Mouse (Mus musculus) CD4-positive helper T cell, adult 2 months (primary cell): ENCODE measurements around the gene Ssr1.

Experiments used
- DNase-seq: peaks from one replicate; pipeline ENCODE4 v3.0.0-alpha.2; 2012; ENCODE audit warnings: low read depth, missing footprints, low spot score

Gene Ssr1

GRCm38 (mm10) chr13:37980346-37980745, 13.7 kb downstream of the Ssr1 start:
- DNase-seq = no peak

GRCm38 (mm10) chr13:37979506-37979905, 14.5 kb downstream of the Ssr1 start:
- DNase-seq = no peak

DNA sequence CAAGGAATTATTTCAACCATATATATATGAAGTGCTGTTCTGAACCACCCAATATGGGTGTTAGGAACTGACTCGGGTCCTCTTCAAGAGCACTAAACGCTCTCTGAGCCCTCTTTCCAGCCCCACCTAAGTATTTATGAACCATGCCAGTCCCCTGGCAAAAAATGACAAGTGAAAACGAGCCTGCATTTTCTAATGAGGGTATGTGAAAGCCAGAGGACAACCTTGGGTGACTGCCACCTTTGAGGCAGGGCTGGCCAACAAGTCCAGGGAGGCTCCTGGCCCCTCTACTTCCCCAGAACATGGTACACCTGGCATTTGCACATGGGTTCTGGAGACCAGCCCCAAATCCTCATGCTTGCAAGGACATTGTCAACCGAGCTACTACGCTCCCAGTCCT, 19.3 kb downstream of the Ssr1 start:
- no peak for DNase-seq

- no peak for DNase-seq
Observed at GRCm38 (mm10) chr13:37974036-37974435, 20.0 kb downstream of the Ssr1 start.

DNA sequence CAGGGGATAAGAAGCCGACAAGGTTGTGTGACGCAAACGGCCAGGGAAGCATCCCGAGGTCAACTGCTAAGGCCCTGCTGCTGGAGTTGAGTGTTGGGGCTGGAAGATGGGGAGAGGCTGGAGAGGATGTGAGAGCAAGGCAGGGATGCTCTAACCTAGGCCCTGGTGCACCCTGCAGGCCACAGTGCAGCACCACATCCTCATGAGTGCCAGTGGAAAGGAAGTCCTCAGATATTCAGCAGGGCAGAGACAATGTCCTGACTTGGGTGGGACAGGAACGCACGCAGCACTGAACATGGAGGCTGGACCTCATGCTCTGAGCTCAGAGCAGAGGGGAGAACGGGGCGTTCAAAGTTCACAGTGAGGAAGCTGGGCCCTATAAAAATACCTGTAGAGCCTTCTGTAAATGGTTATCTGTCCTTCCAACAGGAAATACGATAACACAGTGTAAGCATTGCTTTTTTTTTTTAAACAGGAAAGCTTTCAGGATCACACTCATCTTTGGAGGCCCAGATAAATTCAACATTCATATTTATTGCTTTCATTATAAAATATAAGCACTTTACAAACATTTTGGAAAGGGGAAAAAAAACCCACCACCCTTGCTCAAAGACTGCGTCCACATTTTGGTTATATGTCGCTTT, 23.0 kb downstream of the Ssr1 start:
- DNase-seq = no peak

DNA sequence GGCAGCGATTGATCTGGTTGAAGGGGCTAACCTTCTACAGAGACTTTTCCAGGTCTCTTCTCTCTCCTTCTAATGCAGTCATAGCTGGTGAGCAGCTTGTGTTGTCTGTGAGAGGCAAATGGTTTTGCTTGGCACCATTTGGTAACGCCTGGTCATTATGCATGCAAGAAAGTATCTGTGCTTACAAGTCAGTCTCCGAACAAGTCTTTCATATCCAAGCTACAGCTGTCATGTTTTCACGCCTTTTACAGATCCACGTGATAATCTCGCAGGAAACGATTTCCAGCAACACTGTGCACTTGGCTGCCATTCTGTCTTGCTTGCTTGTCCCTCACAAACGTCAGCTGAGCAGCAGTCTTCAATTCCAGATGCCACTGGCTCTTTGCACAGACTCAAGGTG, 24.0 kb downstream of the Ssr1 start:
- no peak for DNase-seq

- peak; percentile 69 for DNase-seq
Observed at GRCm38 (mm10) chr13:37969337-37969736, 24.7 kb downstream of the Ssr1 start.

DNA sequence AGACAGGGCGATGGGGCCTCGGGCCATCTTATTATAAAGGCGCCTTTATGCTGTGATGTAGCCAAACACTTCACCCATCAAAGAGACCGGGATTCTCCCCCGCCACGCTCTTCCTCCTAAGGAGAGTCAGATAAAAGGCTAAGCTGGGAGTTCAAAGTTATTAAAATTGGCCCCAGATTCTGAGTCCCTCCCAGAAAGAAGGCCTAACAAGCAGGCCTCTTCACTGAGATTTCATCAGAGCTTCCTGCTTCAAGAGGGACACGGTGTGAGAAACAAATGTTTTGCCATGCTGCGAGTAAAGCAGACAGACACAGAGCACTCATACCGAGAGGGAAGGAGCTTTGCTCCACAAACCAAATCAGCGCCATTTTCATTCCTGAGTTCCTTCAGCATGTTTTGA, 26.5 kb downstream of the Ssr1 start:
- no peak for DNase-seq

- DNase-seq = no peak
Observed at GRCm38 (mm10) chr13:37967052-37967437, 27.0 kb downstream of the Ssr1 start.

- DNase-seq = no peak
Observed at GRCm38 (mm10) chr13:37966256-37967051, 27.6 kb downstream of the Ssr1 start.

DNA sequence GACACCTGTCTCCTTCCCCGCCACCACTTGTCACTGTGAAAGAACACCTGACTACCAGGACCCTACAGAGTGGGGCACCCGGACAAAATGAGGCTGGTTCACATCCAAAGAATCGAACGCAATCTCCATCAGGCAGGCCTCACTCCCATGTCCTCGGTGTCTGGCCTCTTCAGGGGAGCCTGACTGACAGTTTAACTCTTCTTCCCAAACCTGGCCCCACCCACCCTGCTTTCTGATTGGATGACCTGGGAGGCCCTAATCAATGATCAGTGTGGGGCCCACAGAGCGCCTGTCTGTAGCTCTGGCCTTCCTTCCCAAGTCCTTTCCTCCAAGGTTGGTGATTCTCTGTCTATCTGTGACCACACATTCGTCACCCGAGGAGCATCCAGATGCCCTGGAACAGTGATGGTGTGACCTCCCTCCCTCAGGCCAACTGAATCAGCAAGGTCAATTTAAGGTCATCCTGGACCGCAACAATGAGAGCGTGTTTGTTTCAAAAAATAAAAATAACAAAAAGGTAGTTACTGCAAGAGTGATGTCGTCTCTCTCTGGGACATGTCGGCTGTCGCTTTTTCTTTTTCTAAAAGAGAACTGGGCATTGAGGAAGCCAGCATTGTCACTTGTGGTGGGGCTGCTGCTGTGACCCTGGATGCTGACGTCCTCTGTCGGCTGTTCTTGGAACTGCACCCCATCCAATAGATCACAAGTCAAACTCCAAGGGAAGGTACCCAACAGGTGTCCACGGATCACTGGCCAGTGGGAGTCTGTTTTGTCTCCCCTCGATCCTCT, 28.7 kb downstream of the Ssr1 start:
- no peak for DNase-seq

GRCm38 (mm10) chr13:37964128-37965087, 29.6 kb downstream of the Ssr1 start:
- no peak for DNase-seq

- peak; percentile 73 for DNase-seq
Observed at GRCm38 (mm10) chr13:37963354-37964007, 30.5 kb downstream of the Ssr1 start.

- no peak for DNase-seq
Observed at GRCm38 (mm10) chr13:37962541-37962940, 31.5 kb downstream of the Ssr1 start.

DNA sequence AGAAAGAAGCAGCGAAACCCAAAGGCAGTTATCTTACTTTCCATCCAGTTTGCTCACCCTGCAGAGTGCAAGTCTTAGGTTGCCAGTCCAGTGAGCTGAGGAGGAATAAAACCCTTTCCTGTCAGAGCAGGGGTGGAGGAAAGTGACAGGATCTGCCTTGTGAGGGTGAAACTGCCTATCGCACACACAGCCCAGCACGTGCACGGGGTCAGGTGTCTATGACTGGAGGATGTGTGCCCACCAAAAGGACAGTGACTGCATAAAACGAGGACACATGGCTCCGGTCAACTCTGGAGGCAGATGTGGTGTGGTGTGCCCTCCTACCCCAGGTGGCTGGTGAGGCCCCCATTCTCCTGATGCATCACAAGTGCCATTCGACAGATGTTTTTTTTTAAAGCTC, 34.1 kb downstream of the Ssr1 start:
- DNase-seq = no peak

DNA sequence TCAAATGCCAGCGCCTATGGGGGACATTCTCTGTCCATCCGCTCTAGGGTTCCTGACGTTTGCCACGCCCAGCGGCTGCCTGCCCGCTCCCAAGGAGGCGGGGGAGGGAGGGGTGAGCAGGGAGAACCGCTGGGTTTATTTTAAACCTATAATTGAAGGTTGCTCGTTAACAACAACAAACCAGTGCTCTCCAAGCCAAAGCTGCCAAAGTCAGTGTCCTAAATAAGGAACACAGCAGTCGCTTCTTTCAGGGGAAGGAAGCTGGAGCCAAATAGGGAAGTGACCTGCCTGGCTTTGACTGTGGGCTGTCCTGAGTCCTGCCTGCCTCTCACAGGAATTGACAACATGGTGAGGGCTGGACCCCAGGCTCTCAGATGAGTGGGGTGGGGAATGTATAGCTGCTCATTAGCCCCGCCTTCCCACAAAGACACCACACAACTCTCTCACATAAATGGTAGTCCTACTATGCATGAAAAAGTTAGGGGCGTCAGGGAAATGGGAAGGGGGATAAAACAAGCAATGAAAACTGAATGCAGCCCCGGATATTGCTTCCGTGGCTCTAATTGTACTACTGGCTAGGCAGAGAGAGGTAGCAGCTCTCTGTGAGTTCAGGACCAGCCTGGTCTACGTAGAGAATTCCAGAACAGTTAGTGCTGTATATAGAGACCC, 34.6 kb downstream of the Ssr1 start:
- no peak for DNase-seq

DNA sequence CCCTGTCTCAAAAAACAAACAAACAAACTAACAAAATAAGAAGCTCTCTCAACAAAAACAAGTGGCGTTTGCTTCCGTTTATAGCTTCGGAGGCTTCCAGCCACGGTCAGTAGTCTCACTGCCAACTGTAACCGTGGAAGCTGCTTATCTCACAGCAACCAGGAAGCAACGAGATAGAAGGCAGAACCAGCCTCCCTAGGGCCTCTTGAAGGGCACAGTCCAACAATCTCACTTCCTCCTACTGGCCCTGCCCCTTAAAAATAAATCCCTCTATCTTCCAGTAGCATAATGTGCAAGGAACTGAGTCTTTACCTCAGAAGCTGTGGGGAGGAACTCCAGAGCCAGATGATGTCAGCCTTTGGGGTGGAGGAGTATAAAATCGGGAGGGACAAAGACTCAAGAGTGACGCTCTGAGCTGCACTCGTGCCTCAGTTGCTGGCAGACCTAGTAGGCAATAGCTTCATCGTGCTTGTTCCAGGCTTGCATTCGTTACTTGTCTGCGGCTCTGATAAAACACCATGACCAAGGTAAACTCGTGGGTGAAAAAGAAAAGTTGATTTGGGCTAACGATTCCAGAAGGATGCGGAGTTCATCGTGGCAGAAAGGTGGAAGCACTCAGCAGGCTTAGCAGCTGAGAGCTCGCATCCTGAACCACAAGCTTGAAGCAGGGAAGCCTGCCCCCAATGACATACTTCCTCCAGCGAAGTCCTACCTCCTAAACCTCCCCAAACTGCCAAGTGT, 35.3 kb downstream of the Ssr1 start:
- no peak for DNase-seq

GRCm38 (mm10) chr13:37954318-37954717, 39.7 kb downstream of the Ssr1 start:
- DNase-seq = no peak

- no peak for DNase-seq
Observed at GRCm38 (mm10) chr13:37952981-37953380, 41.0 kb downstream of the Ssr1 start.

GRCm38 (mm10) chr13:37946734-37947133, 47.3 kb downstream of the Ssr1 start:
- DNase-seq = peak; percentile 45
